Mouse (Mus musculus): ENCODE data around the gene Ggt6.

DNA sequence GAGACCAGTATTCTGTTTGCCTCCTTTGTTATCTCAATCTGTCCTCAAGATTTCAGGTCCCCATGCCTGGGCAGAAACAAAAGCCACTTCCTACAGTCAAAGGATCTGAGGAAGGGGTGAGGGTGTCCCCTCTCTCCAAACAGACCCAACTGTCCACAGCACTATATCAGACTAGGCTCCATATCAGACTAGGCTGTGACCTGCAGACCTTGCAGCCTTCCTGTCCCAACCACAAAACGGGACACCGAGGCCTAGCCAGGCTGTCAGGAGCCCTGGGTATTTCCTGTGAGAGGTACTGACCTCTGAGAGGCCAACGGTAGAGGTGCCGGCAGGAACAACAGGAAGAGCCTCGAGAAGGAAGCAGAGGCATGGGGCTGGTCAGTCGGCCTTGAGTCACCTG lies 49.2 kb downstream of the Ggt6 start:
- no peak for TF ChIP-seq POLR2A (IDR thresholded peaks at IDR 0.05; ENCODE audit: borderline replicate concordance, extremely low read depth, low read depth, low read length)
- no peak for TF ChIP-seq CTCF (IDR thresholded peaks at IDR 0.05; ENCODE audit: insufficient read depth, low read length)
